In genomic region chr8:87719137-87719815, GRCm38 (mm10) we compare ENCODE assay signal across 10 mouse cellular contexts.
DNase-seq lines count a peak whose midpoint lies in the region; ATAC-seq lines count a peak whose summit lies in the region.
"Had no signal": no experiment of that assay in that cellular context is flagged by ENCODE, and none has a peak within 500 bp of the region (broad histone marks: within the 10 kb centered on the region; RNA-seq: fewer than 3 reads in every experiment).

No protein-coding gene starts in this region.

- H3K4me3 ChIP-seq in heart, embryonic 15.5 days: no peak overlapping the region
- no peak overlapping the region for H3K4me3 ChIP-seq in heart, embryonic 12.5 days
- no peak overlapping the region for H3K4me3 ChIP-seq in embryonic facial prominence, embryonic 11.5 days (ENCODE audit: low read depth, low read length)
- H3K4me3 ChIP-seq in hindbrain, embryonic 13.5 days: no peak overlapping the region
- H3K4me3 ChIP-seq in neural tube, embryonic 14.5 days (ENCODE audit: low read depth, low read length): no peak overlapping the region

- no peaks in the 10 kb centered on the region for H3K36me3 ChIP-seq in heart, embryonic 15.5 days
- H3K36me3 ChIP-seq in heart, embryonic 12.5 days: no peaks in the 10 kb centered on the region
- no peaks in the 10 kb centered on the region for H3K36me3 ChIP-seq in embryonic facial prominence, embryonic 11.5 days (replicated peaks; ENCODE audit: control insufficient read depth, insufficient read depth, low read depth, low read length)
- H3K36me3 ChIP-seq in hindbrain, embryonic 13.5 days: no peaks in the 10 kb centered on the region
- H3K36me3 ChIP-seq in neural tube, embryonic 14.5 days (ENCODE audit: control insufficient read depth, insufficient read depth, low read length): no peaks in the 10 kb centered on the region

- no peak for ATAC-seq in heart, embryonic 15.5 days (replicated peaks; ENCODE audit: insufficient number of reproducible peaks, insufficient read depth, low FRiP score, low read depth)
- no peak for ATAC-seq in heart, embryonic 12.5 days (ENCODE audit: insufficient number of reproducible peaks, low FRiP score)
- no peak for ATAC-seq in embryonic facial prominence, embryonic 11.5 days (replicated peaks; ENCODE audit: insufficient number of reproducible peaks, low FRiP score, low TSS enrichment, low read depth)
- no peak for ATAC-seq in hindbrain, embryonic 13.5 days (ENCODE audit: low FRiP score)
- no peak for ATAC-seq in neural tube, embryonic 14.5 days (ENCODE audit: low read depth)

- H3K9me3 ChIP-seq in heart, embryonic 15.5 days (replicated peaks): no peaks in the 10 kb centered on the region
- H3K9me3 ChIP-seq in heart, embryonic 12.5 days (replicated peaks): no peaks in the 10 kb centered on the region
- H3K9me3 ChIP-seq in embryonic facial prominence, embryonic 11.5 days (replicated peaks; ENCODE audit: control insufficient read depth, low read length): no peaks in the 10 kb centered on the region
- no peaks in the 10 kb centered on the region for H3K9me3 ChIP-seq in hindbrain, embryonic 13.5 days
- H3K9me3 ChIP-seq in neural tube, embryonic 14.5 days (ENCODE audit: control insufficient read depth, low read length): no peaks in the 10 kb centered on the region
- H3K9me3 ChIP-seq: megakaryocyte, embryonic 14.5 days had no signal

- no peak overlapping the region for H3K4me2 ChIP-seq in heart, embryonic 15.5 days
- H3K4me2 ChIP-seq in heart, embryonic 12.5 days: no peak overlapping the region
- no peak overlapping the region for H3K4me2 ChIP-seq in embryonic facial prominence, embryonic 11.5 days (ENCODE audit: low read depth, low read length)
- H3K4me2 ChIP-seq in hindbrain, embryonic 13.5 days: peak overlapping the region; percentile 16; the same call in 1 of the 2 replicates
- H3K4me2 ChIP-seq in neural tube, embryonic 14.5 days (ENCODE audit: low read depth, low read length): no peak overlapping the region
- H3K4me2 ChIP-seq: liver, embryonic 11.5 days had no signal

- H3K27ac ChIP-seq in heart, embryonic 15.5 days: peak overlapping the region; percentile 41; the same call in 1 of the 2 replicates
- H3K27ac ChIP-seq in heart, embryonic 12.5 days (ENCODE audit: poor library complexity, severe bottlenecking): no peak overlapping the region
- H3K27ac ChIP-seq in embryonic facial prominence, embryonic 11.5 days (replicated peaks; ENCODE audit: low read depth, low read length): 0 out of 2 replicates have a peak overlapping the region, but pooled peaks have one; percentile 13
- peak overlapping the region; percentile 76 for H3K27ac ChIP-seq in hindbrain, embryonic 13.5 days
- H3K27ac ChIP-seq in neural tube, embryonic 14.5 days (ENCODE audit: low read depth, low read length): peak overlapping the region; percentile 55

- peaks cover 13% of the 10 kb centered on the region for H3K4me1 ChIP-seq in heart, embryonic 15.5 days (replicated peaks)
- H3K4me1 ChIP-seq in heart, embryonic 12.5 days (replicated peaks): peaks cover 20% of the 10 kb centered on the region
- H3K4me1 ChIP-seq in embryonic facial prominence, embryonic 11.5 days (ENCODE audit: control insufficient read depth, insufficient read depth, low read length): peaks cover 2% of the 10 kb centered on the region
- H3K4me1 ChIP-seq in hindbrain, embryonic 13.5 days (replicated peaks): peaks cover 91% of the 10 kb centered on the region
- peaks cover 50% of the 10 kb centered on the region for H3K4me1 ChIP-seq in neural tube, embryonic 14.5 days (ENCODE audit: control insufficient read depth, insufficient read depth, low read length)

- H3K9ac ChIP-seq in heart, embryonic 15.5 days: no peak overlapping the region
- no peak overlapping the region for H3K9ac ChIP-seq in heart, embryonic 12.5 days
- H3K9ac ChIP-seq in embryonic facial prominence, embryonic 11.5 days (replicated peaks; ENCODE audit: low read length): no peak overlapping the region
- H3K9ac ChIP-seq in hindbrain, embryonic 13.5 days: peak overlapping the region; percentile 39; the same call in 1 of the 2 replicates
- H3K9ac ChIP-seq in neural tube, embryonic 14.5 days (replicated peaks; ENCODE audit: low read depth, low read length): 0 out of 2 replicates have a peak overlapping the region, but pooled peaks have one; percentile 11

- WGBS in heart, embryonic 15.5 days: 60% methylated on average over 27 of the region's 27 CpGs
- 71% methylated on average over 27 of the region's 27 CpGs for whole genome bisulfite sequencing in heart, embryonic 12.5 days
- 79% methylated on average over 27 of the region's 27 CpGs for WGBS in embryonic facial prominence, embryonic 11.5 days
- WGBS in hindbrain, embryonic 13.5 days: 44% methylated on average over 27 of the region's 27 CpGs
- WGBS in neural tube, embryonic 14.5 days: 43% methylated on average over 27 of the region's 27 CpGs

- 0 out of 2 replicates have a peak, but pooled peaks cover 3% of the 10 kb centered on the region for H3K27me3 ChIP-seq in heart, embryonic 15.5 days
- no peaks in the 10 kb centered on the region for H3K27me3 ChIP-seq in heart, embryonic 12.5 days (replicated peaks)
- H3K27me3 ChIP-seq in embryonic facial prominence, embryonic 11.5 days (ENCODE audit: control insufficient read depth, insufficient read depth, low read length): no peaks in the 10 kb centered on the region
- no peaks in the 10 kb centered on the region for H3K27me3 ChIP-seq in hindbrain, embryonic 13.5 days
- no peaks in the 10 kb centered on the region for H3K27me3 ChIP-seq in neural tube, embryonic 14.5 days (ENCODE audit: control insufficient read depth, insufficient read depth, low read length)

- DNase-seq in embryonic facial prominence, embryonic 11.5 days (ENCODE audit: low spot score): no peak
- DNase-seq in frontal cortex, adult 2 months (ENCODE audit: extremely low spot score in 1 of 2, low spot score in 1 of 2): no peak
- no peak for DNase-seq in cerebellum, adult 9-11 months
- DNase-seq in testis, postnatal 14 days (ENCODE audit: low spot score): no peak

Comparison
In these comparisons a context has a peak if more than half of its experiments do, and no peak if none do; other contexts are left out.
1. H3K9ac ChIP-seq: peak in hindbrain, embryonic 13.5 days (single experiment) and neural tube, embryonic 14.5 days (single experiment); none in heart, embryonic 15.5 days (single experiment), heart, embryonic 12.5 days (single experiment) and embryonic facial prominence, embryonic 11.5 days (single experiment).